In genomic region chr7:67554863-67555262, GRCm38 (mm10) we compare ENCODE assay signal across 16 mouse cellular contexts.
"Had no signal": no experiment of that assay in that cellular context is flagged by ENCODE, and none has a peak within 500 bp of the region (broad histone marks: within the 10 kb centered on the region; RNA-seq: fewer than 3 reads in every experiment).

No protein-coding gene starts in this region.

- H3K9me3 ChIP-seq: liver, embryonic 13.5 days had no signal

- DNase-seq: kidney, postnatal 10 days; kidney, postnatal 36 days; layer of hippocampus, postnatal 36 days; liver, embryonic 13.5 days; lung, adult 2 months; lung, postnatal 14 days; lung, postnatal 4 days; midbrain, embryonic 14.5 days; right cerebral cortex, postnatal 14 days; right cerebral cortex, postnatal 4 days; thymus, adult 2 months; thymus, postnatal 14 days; thymus, postnatal 4 days had no signal

- H3K36me3 ChIP-seq: liver, embryonic 13.5 days had no signal

- H3K27ac ChIP-seq: left cerebral cortex, adult 2 months; liver, embryonic 13.5 days; stomach, postnatal 0 days had no signal

- H3K9ac ChIP-seq: liver, embryonic 13.5 days had no signal

- H3K4me1 ChIP-seq: liver, embryonic 13.5 days had no signal

- H3K27me3 ChIP-seq: liver, embryonic 13.5 days had no signal

- H3K4me2 ChIP-seq: liver, embryonic 13.5 days; midbrain, embryonic 11.5 days had no signal

- H3K4me3 ChIP-seq: left cerebral cortex, adult 2 months; liver, embryonic 13.5 days had no signal
